Mouse (Mus musculus) CD4-positive, CD25-positive, alpha-beta regulatory T cell, adult 4 months (primary cell): ENCODE measurements around the gene Ptprn2. TPM values are rescaled to one million over a fixed set of nuclear protein-coding genes. Genes with fewer than 3 reads are reported as not detected.
A peak's percentile ranks its signal among the peaks of the same experiment; 100 is the strongest.

Experiments used
- ATAC-seq: one replicate; pipeline ENCODE4 v1.8.0; 2017
- polyA plus RNA-seq, 2 experiments: library from polyadenylated mRNA; unstranded; fragments of 100-300 nt; shearing (Covaris generic); gene quantifications; one replicate each; pipeline ENCODE4 v1.2.1; 2017

The Ptprn2 gene
- polyA plus RNA-seq, 2 experiments from 2014 or later: not detected

DNA sequence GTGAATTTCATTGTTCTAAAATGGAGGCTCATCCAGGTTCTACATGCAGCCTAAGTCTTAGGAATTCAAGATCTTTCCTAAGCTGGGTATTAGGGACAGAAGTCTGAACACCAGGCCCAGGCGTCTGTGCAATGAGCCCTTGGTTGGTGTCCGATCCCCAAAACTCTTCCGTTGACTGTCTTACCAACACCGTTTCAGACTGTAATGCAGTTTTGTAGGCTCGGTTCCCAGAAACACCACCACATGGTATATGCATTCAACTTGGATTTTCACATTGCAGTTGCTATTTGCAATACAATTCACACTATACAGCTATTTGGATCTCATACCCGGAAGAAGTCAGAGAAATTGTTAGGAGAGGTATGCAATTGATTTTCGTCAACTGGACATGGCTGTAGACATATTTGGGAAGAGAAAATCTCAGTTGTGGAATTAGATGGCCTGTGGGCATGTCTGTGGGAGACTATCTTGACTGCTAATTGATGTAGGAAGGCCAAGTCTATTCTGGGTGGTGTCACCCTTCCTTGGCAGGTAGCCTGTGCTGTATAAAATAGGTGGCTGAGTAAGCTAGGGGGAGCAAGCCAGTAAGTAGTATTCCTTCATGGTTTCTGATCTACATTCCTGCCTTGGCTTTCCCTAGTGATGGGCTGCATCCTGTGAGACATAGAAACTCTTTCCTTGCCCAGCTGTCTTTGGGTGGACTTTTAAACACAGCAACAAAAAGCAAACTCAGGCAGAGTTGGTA, 109.5 kb downstream of the Ptprn2 start:
- no peak for ATAC-seq

DNA sequence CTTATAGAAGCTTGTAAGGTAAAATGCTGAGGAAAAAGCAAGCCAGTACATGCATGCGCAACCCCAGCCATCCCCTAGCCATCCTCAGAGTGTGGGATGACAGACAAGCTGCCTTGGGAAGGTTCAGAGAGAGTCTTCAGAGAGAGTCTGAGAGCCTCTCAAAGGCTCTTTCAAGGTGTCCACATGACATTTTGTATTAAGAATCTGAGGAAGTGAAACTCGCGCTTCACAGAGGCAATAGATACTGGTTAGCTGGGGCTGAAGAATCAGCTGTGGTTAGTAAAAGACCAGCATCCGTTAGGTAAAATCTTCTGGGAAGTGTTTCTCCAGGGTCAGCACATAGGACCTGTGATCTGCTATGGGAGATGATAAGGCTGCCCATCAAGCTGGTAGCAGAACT, 110.2 kb downstream of the Ptprn2 start:
- ATAC-seq: no peak

DNA sequence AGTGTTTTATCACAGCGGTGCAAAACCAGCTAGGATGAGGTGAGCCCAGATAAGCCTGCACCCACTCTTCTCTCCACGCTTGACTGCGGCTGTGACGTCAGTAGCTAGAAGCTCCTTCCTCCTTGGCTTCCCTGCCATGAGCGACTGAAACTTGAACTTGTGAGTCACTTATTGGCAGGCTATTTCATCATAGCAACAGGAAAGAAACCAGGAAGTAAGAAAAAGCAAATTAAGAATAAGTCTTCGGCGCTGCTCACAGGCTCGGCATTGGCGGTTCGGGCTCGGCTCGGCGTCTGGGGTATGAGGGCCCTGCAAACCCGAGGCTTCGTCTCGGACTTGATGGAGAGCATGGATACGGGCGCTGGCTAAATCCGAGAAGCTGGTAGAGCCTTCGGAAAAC, 111.5 kb downstream of the Ptprn2 start:
- no peak for ATAC-seq

DNA sequence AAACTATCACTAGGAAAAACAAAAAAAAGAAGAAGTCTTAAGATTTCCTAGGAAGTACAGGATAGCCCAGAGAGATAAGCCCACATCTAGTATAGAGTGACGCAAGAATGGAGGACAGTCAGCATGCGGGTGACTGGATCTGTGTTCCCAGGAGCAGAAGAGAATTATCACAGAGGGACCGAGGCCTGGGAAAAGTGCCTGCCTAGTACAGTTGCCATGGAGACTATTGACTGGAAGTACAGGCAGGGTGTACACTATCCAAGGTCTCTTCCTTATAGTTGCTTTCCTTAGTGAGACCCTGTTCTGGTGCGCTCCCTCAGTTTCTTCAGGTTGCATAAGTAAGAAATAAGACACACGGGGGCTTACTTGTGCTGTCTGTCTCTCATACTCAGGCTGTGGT, 112.2 kb downstream of the Ptprn2 start:
- no peak for ATAC-seq

DNA sequence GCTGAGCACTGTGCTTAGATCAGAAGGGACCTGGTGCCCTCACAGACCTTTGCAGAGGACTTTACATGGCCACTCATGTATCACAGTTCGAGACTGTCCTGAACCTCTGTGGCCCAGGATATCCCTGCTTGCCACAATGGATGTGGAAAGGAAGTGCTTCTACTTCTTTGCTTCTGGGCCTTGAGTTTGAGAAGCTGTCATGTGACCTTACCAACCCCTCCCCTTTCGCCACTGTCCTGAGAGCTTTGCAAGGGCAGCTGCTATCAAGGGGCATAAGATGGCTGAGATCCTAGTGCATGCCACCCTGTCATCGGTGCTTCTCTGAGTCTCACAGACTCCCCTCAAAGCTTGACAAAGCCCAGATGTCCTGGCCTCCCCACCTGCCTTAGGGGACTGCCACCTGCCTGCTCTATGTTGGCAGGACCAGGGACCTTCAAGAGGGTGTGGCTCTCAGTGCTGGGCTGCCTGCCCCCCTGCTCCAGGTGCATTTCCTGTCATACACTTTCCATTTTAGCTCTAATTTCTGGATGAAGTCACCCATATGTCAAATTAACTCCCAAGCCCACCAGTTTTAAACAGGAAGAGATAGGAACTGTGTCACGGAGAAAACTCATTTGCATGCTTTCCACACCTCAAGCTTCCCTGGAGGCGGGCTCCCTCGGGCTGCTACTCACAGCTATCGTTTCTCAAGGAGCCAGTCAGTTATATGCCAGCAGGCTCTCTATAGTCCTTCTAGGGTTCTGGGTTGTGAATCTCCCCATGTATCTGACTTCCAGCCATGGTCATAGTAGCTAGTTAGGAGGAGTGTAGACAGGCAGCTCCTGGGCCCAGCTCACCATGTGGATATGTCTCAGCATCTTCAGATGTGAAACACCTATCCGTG, 112.8 kb downstream of the Ptprn2 start:
- no peak for ATAC-seq

DNA sequence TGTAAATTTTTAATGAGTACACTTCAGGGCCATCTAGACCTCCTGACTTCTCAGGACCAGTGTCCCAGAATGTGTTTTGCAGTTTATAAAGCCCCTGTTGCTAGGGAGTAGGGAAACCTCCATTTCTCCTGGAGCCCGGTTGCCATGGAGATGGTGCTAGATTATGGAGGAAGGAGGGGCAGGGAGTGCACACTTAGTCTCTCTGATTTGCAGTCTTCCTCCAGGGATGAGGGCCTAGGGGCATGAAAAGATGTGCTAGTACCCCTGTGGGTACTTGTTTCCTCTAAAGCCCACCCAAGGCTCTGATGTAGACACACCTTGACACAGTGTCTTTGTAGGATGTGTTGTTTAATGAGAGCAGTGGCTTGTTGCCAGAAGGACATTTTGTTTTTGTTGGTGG, 114.0 kb downstream of the Ptprn2 start:
- ATAC-seq: no peak

DNA sequence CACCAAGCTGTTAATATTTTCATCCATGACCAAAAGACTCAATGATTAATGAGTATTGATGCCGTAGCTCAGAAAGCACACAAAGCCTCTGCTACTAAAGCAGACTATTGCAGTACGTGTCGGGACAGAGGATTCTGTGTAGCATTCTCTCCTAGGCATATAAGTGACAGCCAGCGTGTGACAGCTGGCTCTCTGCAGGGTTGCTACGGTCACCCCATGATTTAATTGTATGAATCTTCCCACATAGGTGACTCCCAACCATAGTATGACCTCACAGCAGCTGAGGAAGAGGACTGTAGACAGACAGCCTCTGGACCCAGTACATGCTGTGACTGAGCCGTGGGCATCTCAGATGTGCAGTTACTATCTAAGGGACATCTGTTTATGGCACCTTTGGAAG, 114.5 kb downstream of the Ptprn2 start:
- ATAC-seq: no peak

DNA sequence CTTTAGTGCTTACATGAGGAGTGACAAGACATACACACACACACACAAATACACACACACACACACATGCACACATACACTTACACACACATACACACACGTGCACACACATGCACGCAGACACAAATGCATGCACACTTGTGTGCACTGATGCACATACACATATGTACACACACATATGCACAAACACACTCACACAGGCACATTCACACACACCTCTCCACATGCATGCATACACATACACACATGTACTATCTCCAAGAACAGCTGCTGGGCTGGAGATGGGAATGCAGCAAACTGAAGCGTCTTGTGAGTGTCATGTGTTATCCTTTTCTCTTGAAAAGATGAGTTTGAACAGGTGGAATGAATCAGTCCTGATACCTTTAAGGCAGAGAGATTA, 115.9 kb downstream of the Ptprn2 start:
- no peak for ATAC-seq

DNA sequence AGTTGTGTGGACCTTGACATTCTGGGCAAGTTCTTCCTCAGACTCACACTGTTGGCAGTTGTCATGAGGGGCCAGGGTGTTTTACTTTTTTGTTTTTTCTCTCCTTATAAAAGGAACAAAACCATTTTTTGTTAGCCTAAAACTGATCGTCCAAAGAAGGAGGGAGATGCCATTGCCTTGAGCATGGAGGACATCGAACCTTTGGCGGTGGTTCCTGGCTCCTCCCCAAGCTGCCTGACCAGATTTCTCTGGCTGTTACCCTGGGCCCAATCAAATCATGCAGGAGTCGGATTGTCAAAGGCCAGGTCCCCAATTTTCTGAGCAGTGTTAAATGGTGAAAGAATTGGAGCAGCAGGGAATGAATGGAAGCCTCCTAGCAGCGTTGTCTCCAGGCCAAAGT, 116.4 kb downstream of the Ptprn2 start:
- ATAC-seq: no peak

DNA sequence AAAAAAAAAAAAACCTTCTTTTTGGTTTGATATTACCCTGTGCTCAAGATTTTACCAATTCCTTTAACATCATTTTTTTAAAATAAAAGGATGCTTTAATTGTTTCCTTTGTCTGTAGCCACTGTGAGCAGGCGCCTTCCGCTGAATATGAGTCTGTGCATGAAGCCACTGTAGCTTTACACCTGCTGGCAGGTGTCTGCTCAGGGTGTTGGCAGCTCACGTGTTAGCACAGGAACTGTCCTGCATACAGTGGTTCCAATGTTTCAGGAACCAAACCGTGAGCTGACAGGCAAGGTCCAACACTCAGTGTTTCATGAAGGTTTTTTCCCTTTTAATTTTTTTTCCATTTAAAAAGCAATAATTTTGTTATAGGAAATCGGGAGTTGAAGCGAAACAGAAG, 123.1 kb downstream of the Ptprn2 start:
- ATAC-seq: no peak

DNA sequence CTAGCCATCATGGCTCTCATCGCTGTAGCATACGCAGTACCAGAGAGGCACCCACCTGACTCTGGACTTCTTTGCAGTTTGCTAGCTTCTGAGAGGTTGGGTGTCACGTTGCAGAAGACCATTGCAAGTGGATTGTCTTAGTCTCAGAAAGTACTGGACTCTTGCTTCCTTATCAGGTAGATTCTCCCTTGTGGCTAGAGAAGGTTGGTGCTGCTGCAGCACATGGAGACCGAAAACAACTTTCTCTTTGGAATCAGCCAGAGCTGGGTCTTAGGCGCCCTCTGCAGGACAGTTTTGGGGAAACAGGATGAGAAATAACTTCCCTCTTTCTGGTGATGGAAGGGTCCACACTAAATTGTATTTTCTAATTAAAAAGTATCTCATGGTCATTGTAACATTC, 134.3 kb downstream of the Ptprn2 start:
- peak; percentile 78 for ATAC-seq

DNA sequence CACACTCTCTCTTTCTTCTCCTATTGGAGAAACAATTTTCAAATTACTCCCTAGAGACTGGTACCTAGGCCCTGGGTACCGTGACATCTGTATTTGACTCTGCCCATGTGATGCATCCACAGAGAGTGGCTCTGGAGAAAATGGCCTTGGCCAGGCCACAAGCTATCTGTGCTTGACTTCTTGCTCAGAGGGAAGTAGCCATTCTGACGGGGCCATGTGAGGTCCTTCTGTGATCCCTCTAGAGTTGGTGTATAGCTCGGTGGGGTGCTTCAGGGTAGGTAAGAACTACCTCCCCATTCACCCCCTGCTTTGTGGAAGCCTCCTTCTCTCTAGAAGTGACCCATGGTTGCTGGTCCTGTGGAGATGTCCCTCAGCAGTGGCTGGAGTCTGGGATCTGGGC, 134.8 kb downstream of the Ptprn2 start:
- no peak for ATAC-seq

DNA sequence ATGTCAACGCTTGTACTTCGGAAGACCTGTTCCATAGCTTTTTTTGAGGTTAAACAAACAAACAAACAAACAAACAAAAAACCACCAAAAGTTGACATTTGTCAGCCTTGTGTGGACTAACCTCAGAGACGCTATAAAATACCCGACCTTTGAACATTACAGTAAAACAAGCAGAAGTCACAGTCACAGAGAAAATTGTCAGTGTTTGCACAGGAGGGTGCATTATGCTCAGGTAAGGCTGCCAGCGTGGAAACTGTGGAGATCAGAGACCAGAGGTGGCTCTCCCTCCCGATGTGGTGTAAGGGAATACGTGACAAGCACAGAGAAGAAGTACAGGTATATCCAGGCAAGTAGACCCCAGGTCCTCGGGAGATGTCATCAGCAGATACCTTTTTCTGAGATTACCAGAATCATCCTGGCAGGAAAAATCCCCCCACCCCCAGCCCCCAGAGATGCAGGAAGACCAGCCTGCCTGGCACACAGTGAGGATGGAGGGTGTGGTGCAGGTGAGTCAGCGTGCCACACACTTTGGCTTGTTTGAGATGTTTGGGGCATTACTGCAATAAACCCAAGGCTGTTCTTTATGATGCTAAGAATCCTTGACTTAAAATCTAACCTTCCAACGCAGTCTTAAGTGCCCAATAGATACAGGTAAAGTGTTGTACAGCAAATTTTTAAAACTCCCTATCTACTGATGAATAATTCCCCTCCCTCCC, 136.0 kb downstream of the Ptprn2 start:
- no peak for ATAC-seq

DNA sequence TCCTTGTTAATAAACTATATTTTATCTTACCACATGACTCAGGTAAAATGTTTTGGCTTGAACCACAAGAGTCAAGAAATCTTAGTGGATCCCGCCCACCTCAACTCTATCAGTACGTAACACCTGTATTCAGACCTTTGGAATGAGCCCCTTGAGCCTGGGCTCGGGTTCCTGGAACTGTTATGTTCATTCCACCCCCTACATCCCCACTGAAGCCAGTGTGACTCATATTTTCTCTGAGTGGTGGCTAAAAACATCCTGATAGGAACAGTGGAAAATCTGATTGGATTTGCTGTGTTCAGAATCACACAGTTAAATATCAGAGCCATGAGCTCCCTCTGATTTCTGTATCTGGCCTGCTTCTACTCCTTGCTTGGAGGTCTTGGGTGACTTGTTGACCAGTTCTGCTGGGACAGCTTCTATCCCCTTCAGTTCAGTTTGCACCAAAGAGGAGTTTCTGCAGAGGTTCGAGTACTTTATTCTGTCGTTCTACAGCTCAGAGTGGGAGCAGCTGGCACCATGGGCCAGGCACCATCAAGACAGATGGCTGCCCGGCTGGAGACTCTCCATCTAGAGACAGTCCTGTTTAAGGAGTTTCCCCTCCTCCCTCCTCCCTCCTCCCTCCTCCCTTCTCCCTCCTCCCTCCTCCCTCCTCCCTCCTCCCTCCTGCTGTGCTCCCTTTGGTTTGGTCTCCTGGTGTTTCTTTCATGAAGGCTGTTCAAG, 137.3 kb downstream of the Ptprn2 start:
- ATAC-seq: no peak

DNA sequence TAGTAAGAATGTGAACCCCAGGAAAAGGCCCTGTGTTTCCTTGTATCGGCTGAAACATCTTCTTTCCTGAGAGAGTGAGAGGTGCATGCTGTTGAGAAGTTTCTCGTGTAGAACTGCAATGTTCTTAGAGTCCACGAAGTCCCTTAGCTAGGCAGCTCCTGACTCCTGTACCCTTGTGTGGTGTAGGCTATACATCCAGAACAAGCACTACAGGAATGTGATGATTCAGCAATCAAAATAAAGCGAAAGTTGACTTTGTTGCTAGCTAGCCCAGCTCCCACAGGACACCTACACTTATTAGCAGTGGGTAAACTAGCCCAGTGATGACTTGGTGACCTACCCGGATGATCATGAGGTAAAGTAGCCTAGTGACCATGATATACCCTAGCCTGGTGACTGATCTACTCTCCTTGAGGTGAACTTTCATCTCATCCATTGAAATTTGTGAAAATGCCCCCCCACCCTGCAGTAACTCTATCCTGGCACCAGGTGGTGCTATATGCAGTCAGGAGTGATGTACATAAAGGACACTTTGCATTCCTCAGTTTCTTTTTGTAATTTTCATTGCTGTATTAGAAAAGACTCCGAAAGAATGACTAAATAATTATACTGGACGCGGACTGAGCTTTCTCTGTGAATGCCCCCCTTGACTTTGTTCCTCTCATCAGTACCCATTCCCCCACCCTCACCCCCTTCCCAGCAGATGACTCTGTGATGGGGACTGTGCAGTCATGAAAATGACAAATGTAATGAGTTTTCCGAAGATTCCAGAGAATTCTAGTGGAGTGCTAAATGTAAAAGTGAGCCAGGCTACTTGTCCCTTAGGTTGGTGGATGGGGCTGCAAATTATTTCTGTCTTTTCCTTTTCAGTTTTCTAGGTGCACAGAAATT, 140.1 kb downstream of the Ptprn2 start:
- peak; percentile 53 for ATAC-seq

DNA sequence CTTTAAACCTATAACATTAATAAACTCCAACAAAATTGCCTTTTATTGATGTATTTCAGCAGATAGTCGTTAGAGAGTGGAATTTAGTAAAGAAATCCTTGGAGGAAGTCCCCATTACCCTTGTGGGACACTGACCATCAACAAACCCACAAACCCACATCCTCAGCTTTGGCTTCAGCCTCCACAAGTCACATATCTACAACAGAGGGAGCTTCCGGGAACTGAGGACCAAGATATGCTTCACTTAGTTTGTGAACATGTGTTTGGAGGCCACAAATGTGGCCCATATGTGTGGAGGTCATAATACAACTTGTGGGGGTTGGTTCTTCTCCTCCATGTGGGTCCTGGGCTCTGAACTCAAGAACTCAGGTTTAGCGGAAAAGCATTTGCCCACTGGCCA, 143.5 kb downstream of the Ptprn2 start:
- no peak for ATAC-seq

DNA sequence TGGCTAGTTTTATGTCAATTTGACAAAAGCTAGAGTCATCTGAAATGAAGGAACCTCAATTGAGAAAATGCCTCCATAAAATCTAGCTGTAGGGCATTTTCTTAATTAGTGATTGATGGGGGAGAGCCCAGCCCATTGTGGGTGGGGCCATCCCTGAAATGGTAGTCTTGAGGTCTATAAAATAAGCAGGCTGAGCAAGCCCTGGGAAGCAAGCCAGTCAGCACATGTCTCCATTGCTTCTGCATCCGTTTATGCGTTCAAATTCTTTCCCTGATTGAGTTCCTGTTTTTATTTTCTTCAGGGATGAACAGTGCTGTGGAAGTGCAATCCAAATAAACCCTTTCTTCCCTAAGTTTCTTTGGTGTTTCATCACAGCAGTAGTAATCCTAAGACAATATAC, 152.0 kb downstream of the Ptprn2 start:
- ATAC-seq: no peak

DNA sequence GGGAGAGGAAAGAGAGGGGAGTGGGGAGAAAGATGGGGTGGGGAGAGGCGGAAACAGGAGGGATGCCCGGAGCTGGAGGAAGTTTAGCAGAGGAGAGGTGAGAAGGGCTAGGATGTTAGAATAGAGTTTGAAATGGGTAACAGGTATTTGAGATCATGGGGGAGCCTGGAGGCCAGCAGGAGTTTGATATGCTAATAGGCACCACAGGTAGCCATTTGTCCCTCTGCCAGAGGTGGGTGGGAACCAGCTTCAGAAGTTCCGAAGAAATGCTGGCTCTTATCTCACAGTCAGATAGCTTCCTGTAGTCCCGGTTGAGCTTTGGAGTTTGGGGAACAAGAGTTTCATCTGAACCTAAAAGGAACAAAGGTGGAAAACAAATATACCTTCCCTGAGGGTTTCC, 155.4 kb downstream of the Ptprn2 start:
- ATAC-seq: no peak

DNA sequence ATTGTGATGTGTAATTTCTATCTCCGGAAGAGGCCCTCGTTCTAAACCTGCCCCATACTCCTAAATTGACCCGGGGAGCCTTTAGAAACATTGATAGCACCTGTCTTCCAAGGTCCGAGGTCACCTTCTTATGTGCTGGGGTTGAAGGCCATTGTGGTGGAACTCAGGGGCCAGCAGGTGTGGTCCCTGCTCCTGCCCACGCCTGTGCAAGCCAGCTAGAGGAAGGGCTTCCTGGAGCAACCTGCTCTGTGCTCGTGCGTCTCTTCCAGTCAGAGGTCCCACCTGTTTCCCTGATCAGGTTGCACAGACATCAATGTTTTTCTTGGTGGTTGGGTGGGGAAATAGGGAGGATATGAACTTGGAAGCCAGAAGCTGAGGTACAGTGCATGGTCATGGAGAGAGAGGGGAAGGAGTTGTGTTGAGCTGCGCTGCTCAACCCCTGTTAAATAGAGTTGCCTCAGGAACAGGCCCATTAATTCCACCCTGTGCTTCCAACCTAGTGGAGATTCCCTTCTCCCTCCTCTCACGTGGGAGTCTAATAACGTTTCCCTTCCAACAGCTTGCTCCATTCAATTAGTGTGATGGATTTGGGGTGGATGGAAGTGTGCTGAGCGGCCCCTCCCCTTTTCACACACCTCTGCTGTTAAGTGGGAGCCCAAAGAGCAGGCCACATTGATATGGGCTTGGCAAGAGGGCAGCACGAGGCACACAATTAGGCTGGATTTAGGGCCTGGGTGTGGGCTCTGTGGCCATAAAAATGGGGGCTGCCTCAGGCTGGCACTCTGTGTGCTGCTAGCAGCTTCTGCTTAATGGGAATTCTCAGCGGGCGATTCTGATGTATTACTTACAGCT, 156.0 kb downstream of the Ptprn2 start:
- ATAC-seq: no peak

DNA sequence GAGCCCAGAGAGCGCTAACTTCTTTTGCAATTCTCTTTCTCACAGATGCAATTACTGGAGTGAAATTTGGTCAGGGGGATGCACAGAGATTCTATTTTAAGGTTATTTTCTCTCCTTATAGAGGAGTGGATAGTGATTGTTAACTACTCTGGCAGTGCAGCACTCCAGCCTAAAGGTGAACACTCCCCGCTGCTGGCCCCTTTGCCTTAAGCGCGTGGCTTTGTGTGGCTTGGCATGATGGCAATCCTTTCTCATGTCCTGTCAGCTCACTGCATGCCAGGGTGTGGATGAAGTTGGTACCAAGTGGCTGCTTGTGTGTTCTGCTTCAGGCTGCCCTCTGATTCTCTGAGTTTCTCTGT, 156.7 kb downstream of the Ptprn2 start:
- no peak for ATAC-seq

DNA sequence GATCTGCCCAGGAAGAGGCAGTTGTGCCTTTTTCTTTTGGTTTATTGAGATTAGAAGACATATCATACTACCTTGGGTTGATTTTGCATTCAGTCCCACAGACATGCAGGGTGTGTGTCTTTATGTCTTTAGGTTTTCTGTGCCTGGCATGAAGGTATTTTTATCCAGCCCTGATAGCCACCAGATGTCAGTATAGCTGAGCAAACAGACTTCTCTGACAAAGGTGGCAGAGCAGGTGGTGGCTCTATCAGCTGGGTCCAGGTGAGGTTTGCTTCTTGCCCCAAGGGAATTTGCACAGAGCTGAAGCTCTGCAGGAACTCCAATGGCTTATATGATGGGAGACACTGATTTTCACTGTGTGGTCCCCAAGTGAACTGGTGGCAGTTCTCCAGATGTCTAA, 161.3 kb downstream of the Ptprn2 start:
- ATAC-seq: no peak
